Mouse (Mus musculus): ENCODE measurements around the gene Fer1l5.

Gene Fer1l5

DNA sequence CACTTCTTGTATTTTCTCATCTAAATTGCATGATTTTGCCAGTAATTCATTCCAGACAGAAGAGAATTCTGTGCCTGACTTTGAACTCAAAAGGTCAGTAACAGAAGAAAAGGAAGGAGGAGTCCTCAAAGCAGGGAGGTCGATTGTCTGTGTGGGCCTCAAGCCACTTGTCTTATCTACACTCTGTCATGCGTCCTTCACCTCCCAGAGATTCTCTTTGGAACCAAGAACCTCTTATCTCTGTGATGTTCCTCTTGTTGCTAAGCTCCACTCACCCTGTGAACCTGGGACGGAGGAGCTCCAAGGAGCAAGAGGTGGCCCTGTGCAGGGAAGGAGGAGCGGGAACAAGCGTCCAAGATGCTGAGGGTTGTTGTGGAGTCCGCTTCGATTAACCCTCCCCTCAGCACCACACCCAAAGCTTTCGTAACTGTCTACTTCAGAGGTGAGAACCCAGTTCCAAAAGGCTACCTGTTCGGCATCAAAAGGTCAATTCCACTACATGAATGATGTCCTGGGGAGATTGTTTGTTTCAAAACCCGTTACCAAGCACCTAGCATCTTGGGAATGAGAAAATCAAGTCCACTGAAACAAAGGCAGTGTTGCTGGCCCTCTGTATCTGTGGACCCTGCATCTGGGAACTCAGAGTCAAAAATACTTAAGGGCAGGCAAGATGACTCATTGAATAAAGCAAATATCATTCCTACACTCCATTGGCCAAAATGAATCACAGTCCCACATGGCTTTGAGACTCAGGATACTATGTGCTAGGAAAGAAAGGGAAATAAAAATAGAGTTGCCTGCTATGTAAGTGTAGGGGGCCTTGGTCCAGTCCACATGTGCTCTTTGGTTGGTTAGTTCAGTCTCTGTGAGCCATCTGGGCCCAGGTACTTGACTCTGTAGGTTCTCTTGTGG is at the start of gene Fer1l5:
Gene Fer1l5, plus strand, starts transcription at position 358 of the 912 bp plus-strand sequence.
- no peak for DNase-seq

DNA sequence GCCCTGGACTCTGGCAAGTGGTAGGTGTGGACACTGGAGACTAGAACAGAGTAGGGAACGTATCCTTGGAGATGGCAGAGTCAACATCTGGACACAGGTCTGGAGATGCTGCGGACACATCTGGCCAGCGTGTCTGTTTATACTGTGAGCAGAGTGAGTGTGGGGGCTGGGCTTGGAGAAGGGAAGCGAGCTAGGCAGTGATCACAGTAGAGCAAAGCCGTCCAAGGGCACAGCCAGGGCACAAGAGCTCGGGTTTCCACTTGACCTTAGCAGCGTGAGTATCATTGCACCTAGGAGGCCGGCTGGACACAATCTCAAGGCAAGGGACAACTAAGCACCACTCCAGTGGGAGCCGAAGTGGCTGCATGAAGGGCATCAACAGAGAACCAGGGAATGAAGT is 49.0 kb upstream of the Fer1l5 start:
- DNase-seq, result no peak

DNA sequence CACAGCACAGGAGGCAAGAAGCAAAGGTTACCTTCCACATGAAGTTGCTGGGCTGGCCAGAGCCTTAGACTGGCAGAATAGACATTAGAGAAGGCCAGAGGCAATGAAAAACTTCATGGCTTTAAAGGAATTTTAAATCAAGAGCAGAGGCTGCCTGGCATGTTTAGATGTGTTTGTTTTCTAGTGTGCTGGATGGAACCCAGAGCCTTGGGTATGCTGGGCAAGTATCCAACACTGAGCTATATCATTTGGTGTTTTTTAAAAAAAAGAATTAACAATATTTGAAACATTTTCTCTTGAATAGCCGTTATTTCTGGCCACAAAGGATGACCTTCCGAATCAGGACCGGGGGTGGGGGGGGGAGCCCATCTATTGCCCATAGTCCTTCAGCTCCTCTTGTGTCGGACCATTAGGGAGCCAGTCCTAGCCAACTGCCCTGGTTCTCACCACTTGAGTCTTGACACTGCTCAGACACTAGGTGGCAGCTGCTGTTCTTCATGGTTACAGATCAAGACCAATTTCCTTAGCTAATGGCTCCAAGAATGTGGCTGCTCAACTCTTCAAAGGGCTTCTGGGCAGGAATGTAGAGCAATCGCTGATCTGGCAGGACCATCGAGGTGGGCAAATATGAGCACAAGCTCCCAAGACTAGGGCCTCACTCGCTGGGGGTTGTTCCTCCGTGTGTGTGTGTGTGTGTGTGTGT is 48.2 kb upstream of the Fer1l5 start:
- peak; percentile 70 for DNase-seq

DNA sequence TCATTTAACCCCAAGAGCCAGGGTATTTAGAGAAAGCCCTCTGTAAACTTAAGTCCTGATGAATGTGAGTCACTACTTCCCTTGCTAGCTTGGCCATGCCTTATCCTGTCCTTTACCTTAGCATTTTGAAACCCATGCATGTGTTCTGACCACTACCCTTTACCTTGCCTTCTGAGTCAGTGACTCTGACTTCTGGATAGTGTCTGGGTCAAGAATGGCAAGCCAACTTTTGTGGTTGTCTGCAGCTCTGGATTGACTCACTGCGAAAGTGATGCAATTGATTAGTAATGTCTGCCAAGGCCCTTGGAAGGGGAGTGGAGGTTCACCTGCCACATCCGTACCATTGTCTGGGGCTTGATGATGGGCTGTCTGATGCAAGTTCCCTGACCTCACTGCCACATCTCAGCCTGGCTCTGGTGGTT is 46.2 kb upstream of the Fer1l5 start:
- DNase-seq, result no peak

DNA sequence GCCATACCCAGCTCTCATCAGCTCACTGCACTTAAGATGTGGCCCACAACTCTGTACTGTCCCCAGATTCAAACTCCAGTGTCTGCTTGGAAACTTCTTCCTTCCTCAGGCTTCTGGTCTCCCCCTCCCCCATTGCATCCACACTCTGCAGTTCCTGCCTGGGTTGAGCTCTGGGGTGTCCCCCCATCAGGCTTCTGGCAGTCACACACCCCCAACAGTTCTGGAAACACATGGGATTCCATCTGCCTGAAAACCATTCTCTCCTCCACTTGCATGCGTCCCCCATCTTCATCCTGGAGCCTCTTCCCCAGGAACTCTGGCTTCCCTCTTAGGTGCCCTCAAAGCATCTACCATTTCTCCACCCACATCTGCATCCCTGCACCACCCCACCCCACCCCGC is 45.3 kb upstream of the Fer1l5 start:
- no peak for DNase-seq

DNA sequence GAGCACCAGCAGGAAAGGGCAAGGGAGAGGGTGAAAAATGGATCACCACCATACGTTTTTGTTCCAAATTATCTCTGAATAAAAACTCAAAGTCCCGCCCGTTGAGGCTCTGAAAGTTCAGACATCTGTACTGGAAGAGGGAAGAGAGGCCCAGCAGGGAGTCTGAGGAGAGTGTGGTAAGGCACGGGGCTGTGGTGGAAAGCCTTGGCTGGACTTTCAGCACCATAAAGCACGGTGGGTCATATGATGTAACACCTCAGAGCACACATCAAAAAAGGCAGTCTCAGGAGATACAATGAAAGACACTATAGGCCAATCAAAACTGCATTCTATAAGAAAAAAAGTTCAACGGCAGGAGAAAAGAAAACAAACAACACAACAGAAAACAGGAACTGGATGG is 40.3 kb upstream of the Fer1l5 start:
- no peak for DNase-seq

DNA sequence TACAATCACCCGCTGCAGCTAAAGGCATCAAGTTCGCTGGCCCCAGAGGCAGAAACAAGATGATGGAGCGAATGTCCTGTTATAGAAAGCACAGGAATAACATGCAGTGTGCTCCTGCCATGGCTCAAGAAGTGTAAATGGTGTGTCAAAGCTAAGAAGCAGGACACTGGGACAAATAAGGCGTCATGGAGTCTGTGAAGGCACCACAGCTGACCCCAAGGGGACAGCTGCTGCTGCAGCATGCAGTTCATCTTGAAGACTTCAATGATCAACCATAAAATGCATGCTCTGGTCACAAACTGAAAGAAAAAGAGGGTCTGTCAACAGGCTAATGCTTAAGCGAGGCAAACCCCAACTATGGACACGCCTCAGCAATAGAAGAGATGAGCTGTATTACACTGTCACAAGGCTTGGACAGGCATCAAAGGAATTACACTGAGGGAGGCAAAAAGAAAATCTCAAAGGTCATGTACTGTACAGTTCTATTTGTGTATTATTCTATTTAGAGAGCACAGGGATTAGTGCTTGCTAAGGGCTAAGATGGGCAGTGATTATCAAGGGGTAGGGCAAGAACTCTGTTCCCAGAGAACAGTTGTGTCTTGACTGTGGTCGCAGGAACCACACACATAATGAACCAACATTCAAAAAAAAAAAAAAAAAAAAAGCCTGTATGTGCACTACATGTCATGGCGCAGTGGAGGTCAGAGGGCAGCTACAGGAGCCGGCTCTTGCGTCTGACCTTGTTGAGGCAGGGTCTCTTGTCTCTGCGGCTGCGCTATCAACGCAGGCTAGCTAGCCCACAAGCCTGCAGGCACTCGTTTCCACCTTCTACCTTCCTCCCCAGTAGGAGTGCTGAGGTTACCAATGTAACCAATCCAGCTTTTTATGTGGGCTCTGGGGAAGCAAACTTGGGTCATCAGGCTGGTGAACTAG is 38.9 kb upstream of the Fer1l5 start:
- no peak for DNase-seq

DNA sequence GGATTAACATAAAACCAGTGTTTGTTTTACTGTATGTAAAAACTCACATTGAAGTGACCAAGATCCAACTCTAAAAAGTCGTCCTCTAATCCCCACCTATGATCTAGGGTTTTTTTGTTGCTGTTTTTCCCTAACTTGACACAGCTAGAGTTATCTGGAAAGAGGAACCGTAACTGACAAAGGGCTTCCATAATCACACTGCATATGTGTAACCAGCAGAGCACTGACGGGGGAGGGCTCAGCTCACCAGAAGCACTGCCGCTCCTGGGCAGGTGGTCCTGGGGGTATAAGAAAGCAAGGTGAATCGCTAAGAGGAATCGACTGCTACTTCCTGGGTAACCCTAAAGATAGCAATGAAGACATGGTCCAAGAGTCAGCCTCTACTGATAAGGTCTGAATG is 29.5 kb upstream of the Fer1l5 start:
- DNase-seq, result no peak

DNA sequence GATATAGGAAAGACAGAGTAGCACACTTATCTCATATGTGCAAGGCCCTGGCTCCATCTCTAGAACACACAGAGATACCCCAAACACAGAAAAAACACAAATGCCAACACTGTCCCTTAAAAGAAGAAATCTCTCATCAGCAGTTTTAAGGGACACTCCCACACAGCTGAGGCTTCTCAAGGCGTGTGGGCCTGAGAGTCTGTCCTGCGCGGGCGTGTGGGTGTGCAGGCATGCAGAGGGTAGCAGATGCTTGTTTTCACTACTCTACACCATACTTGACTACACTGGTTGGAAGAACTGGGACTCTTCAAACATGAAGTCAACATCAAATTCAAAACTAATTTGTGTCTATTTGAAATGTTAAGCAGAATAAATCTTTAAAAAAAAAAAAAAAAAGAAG is 19.7 kb upstream of the Fer1l5 start:
- no peak for DNase-seq

DNA sequence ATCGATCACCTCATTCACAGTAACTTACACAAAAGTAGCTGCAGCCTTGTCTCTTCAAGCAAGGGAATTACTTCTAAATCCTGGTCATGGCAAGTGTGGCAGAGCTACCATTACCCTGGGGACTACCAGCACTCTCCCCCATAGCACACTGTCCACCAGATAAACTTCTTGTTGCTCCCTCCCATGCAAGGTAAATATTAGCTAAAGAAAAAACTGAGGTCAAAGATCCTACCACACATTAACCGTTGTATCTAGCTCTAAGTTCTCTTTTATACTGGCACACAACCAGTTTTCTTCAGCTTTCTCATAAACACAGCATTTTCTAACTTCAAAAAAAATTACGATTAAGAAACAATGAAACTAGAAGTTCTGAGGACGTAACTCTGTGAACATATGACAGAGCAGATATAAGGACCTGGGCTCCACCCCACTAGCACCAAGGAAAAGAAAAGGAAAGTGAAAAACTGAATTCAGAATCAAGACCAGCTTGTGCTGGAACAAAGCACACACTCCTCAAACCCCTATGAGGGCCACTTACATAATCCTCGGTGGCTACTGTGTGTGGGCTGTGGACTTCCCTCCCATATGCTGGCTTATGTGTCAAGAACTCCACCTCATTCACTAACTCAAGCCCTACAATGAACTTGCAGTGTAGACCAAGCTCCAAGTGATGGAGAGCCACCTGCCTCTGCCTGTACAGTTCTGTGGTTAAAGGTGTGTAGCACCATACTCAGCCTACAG is 15.0 kb upstream of the Fer1l5 start:
- DNase-seq, result no peak

DNA sequence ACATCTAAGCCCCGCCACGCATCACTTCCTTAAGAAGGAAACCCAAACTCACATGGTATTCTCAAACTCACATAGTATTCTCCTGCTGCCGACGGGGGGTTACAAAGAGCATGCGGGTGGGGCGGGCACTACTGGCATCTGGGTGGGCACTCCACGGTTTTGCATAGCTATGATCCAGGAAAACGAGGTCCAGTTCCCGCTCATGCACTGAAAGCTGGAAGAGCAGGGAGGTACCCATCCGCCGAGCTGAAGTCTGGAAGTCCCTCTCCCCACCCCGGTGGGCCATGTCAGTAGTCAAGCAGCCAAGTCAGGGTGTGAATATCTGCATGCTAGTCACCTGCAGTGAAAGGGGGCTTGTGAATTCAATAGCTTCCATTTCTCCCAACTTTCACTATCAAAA is 4.4 kb upstream of the Fer1l5 start:
- no peak for DNase-seq

DNA sequence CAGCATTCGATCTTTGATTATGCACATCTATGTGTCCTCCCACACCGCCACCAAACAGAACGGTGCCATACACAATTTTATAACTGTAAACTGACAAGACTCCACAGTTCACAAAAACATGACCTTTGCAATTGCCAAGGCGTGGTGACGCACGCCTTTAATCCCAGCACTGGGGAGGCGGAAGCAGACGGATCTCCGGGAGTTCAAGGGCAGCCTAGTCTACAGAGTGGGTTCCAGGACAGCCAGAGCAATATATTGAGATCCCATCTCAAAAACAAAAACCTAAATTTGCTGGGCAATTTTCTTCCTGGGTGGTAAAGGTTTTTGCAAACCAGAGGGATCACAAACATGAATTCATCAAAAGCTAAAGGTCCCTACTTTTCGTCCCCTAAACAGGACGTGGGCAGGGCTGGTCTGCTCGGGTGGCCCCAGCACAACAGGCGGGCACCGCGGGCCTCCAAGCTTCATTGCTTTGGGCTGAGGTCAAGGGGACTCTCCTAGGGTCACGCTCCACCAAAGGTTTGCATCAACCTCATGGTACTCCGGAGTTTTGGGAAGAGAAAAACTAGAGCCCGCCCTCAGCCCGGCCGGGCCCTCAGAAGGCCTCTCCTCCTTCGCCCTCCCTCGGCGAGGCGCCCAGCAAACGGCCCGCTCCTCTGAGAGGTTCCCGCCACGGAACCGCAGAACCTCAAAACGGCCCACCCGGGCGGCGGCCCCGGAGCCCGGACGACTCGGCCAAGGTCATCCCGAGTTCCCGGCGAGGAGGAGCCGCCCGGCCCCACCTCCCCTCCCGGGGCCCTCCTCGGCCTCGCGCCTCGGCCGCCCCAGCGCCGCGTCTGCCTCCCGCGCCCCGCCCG is 3.8 kb upstream of the Fer1l5 start:
- peak; percentile 48 for DNase-seq

DNA sequence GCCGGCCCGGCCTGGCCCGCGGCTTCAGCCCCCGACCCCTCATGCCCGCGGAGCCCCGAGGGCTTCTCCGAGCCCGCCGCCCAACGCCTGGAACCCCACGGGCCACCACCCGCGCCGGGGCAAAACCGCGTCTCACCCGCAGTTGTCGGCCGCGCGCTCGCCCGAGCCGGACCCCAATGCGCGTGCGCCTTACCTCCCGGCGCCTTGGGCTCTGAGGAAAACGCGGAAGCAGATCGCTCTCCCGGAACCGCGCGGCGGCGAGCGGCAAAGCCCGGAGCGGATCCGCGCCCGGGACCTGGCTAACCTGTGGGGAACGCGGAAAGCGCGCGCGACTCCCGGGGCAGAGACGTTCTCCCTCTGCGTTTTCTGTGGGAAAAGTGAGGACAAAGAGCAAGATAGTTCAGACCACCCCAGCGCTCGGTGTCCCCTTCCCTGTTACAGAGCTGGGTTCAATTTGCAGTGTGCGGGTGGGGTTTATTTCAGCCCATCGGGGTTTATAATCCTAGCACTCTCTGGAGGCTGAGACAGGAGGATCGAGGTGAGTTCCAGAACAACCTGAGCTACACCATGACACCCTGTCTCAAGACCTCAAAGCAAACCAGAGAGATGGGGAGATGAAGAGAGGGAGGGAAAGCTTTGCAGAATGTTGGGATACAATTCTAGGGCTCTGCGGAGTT is 3.0 kb upstream of the Fer1l5 start, which contains the start of gene Kansl3:
Gene Kansl3, minus strand, starts transcription at position 213 of the 677 bp plus-strand sequence.
- DNase-seq, result peak; percentile 86

DNA sequence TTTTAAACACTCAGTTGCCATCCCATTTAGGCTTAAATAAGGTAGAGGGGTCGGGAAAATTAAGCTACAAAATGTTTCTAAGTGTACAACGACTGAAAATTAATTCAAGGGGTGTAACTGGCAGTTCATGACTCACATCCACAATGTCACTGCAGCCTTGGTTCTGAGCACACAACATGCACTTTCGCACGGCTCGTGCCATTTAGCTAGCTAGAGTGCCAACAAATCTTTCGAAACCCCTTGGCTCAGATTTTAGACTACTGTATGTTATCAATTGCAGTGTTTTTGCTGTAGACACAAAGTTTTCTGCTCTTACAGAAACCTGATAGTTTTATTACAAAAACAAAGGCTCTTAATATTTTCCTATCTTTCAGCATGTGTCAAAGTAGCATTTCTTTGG is 1.2 kb upstream of the Fer1l5 start:
- no peak for DNase-seq

DNA sequence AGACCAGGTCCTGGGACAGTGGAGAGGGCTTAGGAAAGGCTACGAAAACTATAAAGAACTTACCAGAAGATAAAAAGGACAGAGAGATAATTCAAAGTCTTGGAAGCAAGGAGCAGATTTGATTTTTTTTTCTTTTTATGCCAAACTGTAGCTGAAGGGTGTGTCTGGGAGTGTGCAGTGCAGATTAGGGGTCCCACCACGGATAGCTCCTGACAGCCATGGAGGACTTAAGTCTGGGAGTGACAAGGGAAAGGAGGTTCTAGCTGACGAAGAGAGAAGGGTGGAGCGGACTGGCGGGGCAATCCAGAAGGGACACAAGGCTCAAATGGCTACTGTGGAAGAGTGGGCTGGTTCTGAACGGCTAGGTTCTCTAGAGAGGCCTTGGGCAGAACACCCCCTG is 6.8 kb downstream of the Fer1l5 start:
- DNase-seq, result no peak

DNA sequence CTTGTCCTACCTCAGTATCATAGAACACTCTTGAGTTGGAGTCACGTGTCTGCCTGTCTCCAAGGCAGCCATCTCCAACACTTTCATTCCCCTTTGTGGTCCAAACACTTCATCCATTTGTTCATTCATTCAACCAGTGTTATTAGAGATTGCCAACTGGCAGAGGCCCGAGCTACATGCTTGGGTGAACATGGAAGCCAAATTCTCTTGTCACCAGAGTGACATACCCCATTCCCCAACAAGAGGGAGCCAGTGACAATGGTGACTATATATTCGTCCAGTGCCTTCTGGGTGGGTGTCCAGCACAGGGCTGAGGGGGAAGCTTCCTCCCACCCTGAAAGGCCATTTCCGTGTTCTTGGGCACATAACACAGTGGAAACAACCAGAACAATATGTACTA is 7.5 kb downstream of the Fer1l5 start:
- DNase-seq, result no peak

DNA sequence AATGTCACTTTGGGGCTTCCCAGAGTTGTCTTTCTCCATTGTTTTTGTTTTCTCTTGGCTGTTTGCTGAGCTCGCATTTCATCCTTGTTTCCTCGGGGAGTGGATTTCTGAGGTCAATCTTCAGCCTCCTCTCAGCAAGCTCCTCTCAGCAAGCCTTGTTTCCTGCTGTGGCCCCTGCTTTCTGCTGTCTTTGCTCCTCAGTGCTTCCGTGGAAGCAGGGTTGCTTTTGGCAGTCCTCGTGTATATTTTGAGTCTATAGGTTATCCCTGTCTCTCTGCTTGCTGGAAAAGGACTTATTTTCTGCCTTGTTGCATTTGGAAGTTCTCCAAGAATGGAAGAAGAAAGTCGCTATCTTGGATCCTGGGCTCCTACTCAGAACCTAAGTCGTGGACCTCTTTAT is 24.9 kb downstream of the Fer1l5 start:
- DNase-seq, result no peak

DNA sequence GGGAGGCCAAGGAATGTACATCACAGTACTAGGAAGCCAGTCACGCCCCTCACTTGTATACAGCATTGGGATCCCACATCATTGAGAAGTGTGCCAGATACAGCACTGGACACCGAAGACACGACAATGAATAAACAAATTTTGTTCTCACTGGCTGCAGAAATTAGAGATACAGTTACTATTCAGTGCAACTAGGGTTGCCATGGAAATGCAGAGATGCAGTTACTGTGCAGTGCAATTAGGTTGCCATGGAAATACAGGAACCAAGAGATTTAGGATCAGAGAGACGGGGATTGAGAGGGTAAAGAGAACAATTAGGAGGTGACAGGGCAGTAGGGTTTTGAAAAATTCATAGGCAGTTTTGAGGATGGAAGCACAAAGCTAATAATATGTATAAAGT is 29.4 kb downstream of the Fer1l5 start:
- DNase-seq, result no peak

DNA sequence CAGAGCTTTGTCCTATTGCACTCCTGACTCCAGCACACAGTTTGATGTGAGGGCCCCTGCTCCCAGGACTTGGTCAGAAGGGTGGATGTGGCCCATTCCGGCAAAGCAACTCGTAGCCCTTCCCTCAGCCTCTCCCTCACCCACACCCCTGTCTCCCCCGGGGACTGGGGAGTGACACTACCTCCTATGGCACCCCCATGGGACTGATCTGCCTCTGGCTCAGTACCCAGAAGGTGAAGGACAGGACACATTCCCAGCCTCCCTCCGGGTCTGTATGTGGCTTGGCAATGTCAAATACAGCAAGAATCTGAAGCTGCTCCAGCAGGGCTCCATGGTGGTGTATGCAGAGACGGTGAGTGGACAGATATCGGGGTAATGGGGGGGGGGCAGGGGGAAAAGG is 32.4 kb downstream of the Fer1l5 start:
- DNase-seq, result no peak

DNA sequence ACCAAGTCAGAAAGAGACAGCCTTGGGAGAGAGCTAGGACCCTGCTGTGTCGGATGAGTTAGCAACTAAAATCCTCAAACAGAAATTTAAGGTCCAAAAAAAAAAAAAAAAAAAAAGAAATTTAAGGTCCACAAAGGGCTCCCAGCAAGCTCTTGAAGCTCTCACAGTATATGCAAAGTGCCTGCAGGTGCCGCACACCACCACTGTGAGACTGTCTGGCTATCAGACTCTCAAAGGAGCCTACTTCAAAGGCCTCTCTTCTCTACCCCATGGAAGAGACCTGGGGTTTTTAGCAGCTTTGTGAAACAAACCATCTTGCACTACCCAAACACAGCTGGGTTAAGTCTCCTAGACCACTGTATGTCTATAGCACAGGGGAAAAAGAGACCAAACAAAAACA is 57.4 kb downstream of the Fer1l5 start:
- DNase-seq, result no peak

DNA sequence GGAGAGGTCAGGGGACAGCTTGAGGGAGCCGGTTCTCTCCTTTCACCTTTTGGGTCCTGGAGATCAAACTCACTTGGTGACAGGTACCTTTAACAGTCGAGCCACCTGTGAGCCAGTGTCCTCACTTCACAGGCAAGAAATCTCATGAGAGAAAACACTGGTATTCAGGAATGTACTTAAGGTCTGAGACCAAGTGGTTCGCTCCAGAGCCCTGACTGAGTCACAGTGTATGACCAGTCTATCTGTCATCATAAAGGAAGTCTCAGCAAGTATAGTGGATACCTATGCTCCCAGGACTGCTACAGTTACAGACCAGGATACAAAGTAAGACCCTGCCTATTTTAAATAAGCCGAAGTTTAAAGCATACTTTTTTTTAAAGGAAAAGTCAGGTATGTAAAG is 60.9 kb downstream of the Fer1l5 start:
- no peak for DNase-seq
